Mouse (Mus musculus) heart, embryonic 16.5 days (tissue): Measurements from ENCODE around the gene Trit1. TPM values are rescaled to one million over a fixed set of nuclear protein-coding genes. Genes with fewer than 3 reads are reported as not detected.

Source experiments
- ATAC-seq: fragments of 200-750 bp; cut with Nextera tagmentation; replicated peaks from 2 replicates; pipeline ENCODE4 v1.8.0; 2017; ENCODE audit warnings: moderate number of reproducible peaks; ENCODE audit not compliant: insufficient read depth, low FRiP score; ENCODE audit errors: extremely low read depth
- H3K27ac ChIP-seq: fragments of 300-500 bp; sonication (generic); 2 replicates; pipeline ENCODE4 v1.5.1; 2014; ENCODE audit warnings: mild to moderate bottlenecking, low read length, control low read depth, moderate library complexity
- H3K27me3 ChIP-seq: fragments of 300-500 bp; sonication (generic); 2 replicates; pipeline ENCODE4 v1.6.1; 2014; ENCODE audit warnings: low read length, mixed read lengths; ENCODE audit not compliant: control insufficient read depth, insufficient read depth
- H3K36me3 ChIP-seq: fragments of 300-500 bp; sonication (generic); 2 replicates; pipeline ENCODE4 v1.6.1; 2014; ENCODE audit not compliant: control insufficient read depth, insufficient read depth
- H3K4me1 ChIP-seq: fragments of 300-500 bp; sonication (generic); 2 replicates; pipeline ENCODE4 v1.6.1; 2014; ENCODE audit warnings: low read length, mixed read lengths; ENCODE audit not compliant: control insufficient read depth, insufficient read depth
- H3K4me2 ChIP-seq: fragments of 300-500 bp; sonication (generic); 2 replicates; pipeline ENCODE4 v1.6.1; 2014; ENCODE audit warnings: low read depth, mild to moderate bottlenecking, control low read depth, low read length
- H3K4me3 ChIP-seq: fragments of 300-500 bp; sonication (generic); 2 replicates; pipeline ENCODE4 v1.5.1; 2014; ENCODE audit warnings: mild to moderate bottlenecking, control low read depth, low read length
- H3K9ac ChIP-seq: fragments of 300-500 bp; sonication (generic); 2 replicates; pipeline ENCODE4 v1.6.1; 2014; ENCODE audit warnings: low read length, control low read depth
- H3K9me3 ChIP-seq: fragments of 300-500 bp; sonication (generic); replicated peaks from 2 replicates; pipeline ENCODE4 v1.6.1; 2016; ENCODE audit warnings: low read length; ENCODE audit not compliant: control insufficient read depth
- WGBS: fragments of 180-500 bp; shearing (Covaris S2); extraction: QIAGEN DNeasy Blood & Tissue Kit; methylation state at CpG from one replicate; pipeline ENCODE4 v1.1.7; 2014; 5-methylcytosine and 5-hydroxymethylcytosine counted together
- polyA plus RNA-seq: library from polyadenylated mRNA; unstranded; fragments of >200 nt; fragmentation: Nextera tagmentation; extraction: Ambion mirVana; gene quantifications from 2 replicates; pipeline ENCODE4 v1.2.1, GENCODE M21; 2015

Trit1 gene
- polyA plus RNA-seq, 1 experiment from 2014 or later, result 11.0 TPM

- Histone ChIP-seq H3K27ac (no peak overlapping the region), H3K36me3 (no peaks in the 10 kb centered on the region), H3K4me3 (no peak overlapping the region), H3K9me3 (no peaks in the 10 kb centered on the region; the same call in 1 of the 2 replicates), H3K4me1 (peaks cover 6% of the 10 kb centered on the region), H3K27me3 (peaks cover 11% of the 10 kb centered on the region), H3K9ac (no peak overlapping the region), H3K4me2 (no peak overlapping the region)
- WGBS, result 62% methylated on average over 3 of the region's 3 CpGs
- no peak for ATAC-seq
Measured at GRCm38 (mm10) chr4:122992276-122992675, 24.1 kb upstream of the Trit1 start.

GRCm38 (mm10) chr4:122995404-122996220 lies 20.8 kb upstream of the Trit1 start, which contains the start of gene Mycl:
Mycl (plus strand) TSS chr4:122995652.
- peak; percentile 72 for ATAC-seq
- Histone ChIP-seq H3K36me3 (no peaks in the 10 kb centered on the region), H3K9me3 (no peaks in the 10 kb centered on the region; the same call in 1 of the 2 replicates), H3K27me3 (peaks cover 42% of the 10 kb centered on the region), H3K4me3 (peak within 1 kb of the TSS; percentile 76), H3K27ac (no peak within 1 kb of the TSS), H3K9ac (peak within 1 kb of the TSS; percentile 73), H3K4me1 (peaks cover 6% of the 10 kb centered on the region), H3K4me2 (peak within 1 kb of the TSS; percentile 100)
- under 1% methylated on average over 68 of the region's 69 CpGs for WGBS

DNA sequence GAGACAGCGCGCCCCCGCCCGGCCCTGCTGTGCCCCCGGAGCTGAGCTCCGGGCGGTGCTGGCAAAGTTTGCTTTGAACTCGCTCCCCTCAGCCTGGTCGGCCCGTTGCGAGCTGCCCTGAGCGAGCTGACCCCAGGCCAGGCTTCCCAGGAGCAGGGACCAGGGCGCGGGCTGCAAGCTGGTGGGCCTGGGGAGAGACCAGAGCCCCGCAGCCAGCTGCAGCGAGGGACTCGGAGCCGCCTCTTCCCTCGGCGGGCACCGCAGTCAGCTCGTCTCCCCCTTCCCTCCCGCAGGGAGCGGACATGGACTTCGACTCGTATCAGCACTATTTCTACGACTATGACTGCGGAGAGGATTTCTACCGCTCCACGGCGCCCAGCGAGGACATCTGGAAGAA lies 20.2 kb upstream of the Trit1 start:
- peak overlapping the region; percentile 100 for H3K4me2 ChIP-seq
- under 1% methylated on average over 21 of the region's 32 CpGs for WGBS
- peak overlapping the region; percentile 73 for H3K9ac ChIP-seq
- H3K9me3 ChIP-seq, result no peaks in the 10 kb centered on the region
- H3K27me3 ChIP-seq, result peaks cover 46% of the 10 kb centered on the region
- peak overlapping the region; percentile 76 for H3K4me3 ChIP-seq
- peak; percentile 35 for ATAC-seq
- no peak overlapping the region for H3K27ac ChIP-seq
- no peaks in the 10 kb centered on the region for H3K36me3 ChIP-seq
- peaks cover 6% of the 10 kb centered on the region for H3K4me1 ChIP-seq

- Histone ChIP-seq H3K9ac (peak overlapping the region; percentile 73), H3K4me3 (peak overlapping the region; percentile 76), H3K27ac (no peak overlapping the region), H3K4me2 (peak overlapping the region; percentile 100), H3K27me3 (peaks cover 51% of the 10 kb centered on the region), H3K9me3 (no peaks in the 10 kb centered on the region), H3K4me1 (peaks cover 6% of the 10 kb centered on the region), H3K36me3 (no peaks in the 10 kb centered on the region)
- WGBS, result under 1% methylated on average over 47 of the region's 47 CpGs
- no peak for ATAC-seq
Measured at GRCm38 (mm10) chr4:122996618-122997381, 19.6 kb upstream of the Trit1 start.

DNA sequence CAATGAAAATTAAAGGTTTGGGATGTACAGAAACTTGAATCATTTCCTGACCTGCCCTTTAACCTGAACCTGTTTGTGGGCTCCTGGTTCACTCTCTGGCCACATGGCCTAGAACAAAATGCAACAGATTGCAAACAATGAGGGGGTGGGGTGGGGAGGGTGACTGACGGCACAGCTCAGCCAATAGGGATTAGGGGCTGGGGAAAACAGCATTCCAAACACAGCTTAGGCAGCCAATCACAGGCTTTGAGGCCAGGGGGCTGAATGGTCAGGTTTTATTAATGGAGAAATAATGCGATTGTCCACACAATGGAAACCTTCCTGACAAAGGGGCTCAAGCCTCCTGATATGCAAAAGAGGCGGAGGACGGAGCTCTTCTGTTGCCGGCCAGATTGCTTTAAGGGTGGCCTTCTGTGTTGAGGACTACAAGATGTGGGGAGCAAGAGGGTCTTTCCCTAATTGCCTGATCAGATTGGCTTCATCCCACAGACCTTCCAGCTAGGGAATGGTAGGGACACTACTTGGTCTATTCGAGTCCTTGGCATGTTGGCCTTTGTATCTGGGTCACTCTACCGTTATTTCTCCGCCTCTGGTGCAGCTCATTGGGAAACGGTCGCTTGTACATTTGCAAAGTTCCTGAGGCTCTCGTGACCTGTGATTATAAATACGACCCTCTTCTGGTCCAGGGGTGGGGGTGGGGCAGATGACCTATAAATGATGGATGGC lies 17.7 kb upstream of the Trit1 start:
- WGBS, result 36% methylated on average over 12 of the region's 12 CpGs
- Histone ChIP-seq H3K27ac (no peak overlapping the region), H3K4me3 (no peak overlapping the region), H3K9ac (no peak overlapping the region), H3K4me2 (no peak overlapping the region), H3K27me3 (peaks cover 53% of the 10 kb centered on the region), H3K9me3 (no peaks in the 10 kb centered on the region), H3K4me1 (peaks cover 6% of the 10 kb centered on the region), H3K36me3 (no peaks in the 10 kb centered on the region)
- ATAC-seq, result no peak

DNA sequence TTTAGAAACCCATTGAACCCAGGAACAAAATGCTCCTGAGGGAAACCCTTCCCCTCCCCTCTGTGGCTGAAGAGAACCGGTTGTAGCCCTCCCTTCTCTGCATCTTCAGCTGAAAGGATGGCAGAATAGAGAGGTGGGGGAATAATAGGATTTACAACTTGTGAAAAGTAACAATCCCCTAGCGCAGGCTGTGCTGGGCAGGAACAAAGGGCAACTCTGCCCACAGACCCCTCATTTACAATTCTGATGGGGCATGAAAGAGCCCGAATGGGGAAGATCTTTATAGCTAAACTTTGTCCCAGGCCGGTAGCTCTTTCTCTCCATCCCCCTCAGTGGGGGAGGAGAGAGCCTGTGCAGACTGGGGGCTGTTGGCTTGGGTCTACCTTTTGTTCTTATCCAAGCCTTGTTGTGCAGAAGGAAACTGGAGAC lies 17.1 kb upstream of the Trit1 start:
- H3K4me1 ChIP-seq, result peaks cover 6% of the 10 kb centered on the region
- H3K27ac ChIP-seq, result no peak overlapping the region
- no peaks in the 10 kb centered on the region for H3K36me3 ChIP-seq
- ATAC-seq, result no peak
- H3K4me2 ChIP-seq, result no peak overlapping the region
- no peaks in the 10 kb centered on the region for H3K9me3 ChIP-seq
- H3K9ac ChIP-seq, result no peak overlapping the region
- 33% methylated on average over 4 of the region's 4 CpGs for WGBS
- peaks cover 51% of the 10 kb centered on the region for H3K27me3 ChIP-seq
- H3K4me3 ChIP-seq, result no peak overlapping the region

- H3K27me3 ChIP-seq, result peaks cover 47% of the 10 kb centered on the region
- no peak overlapping the region for H3K9ac ChIP-seq
- H3K4me1 ChIP-seq, result peaks cover 10% of the 10 kb centered on the region
- no peaks in the 10 kb centered on the region for H3K36me3 ChIP-seq
- no peak overlapping the region for H3K4me2 ChIP-seq
- H3K4me3 ChIP-seq, result no peak overlapping the region
- H3K9me3 ChIP-seq, result no peaks in the 10 kb centered on the region
- no peak overlapping the region for H3K27ac ChIP-seq
- ATAC-seq, result no peak
- 73% methylated on average over 14 of the region's 14 CpGs for WGBS
Measured at GRCm38 (mm10) chr4:123000130-123000529, 16.3 kb upstream of the Trit1 start.

- no peaks in the 10 kb centered on the region for H3K36me3 ChIP-seq
- H3K4me2 ChIP-seq, result no peak overlapping the region
- H3K27ac ChIP-seq, result no peak overlapping the region
- H3K27me3 ChIP-seq, result peaks cover 47% of the 10 kb centered on the region
- WGBS, result 48% methylated on average over 17 of the region's 17 CpGs
- H3K9ac ChIP-seq, result no peak overlapping the region
- H3K4me3 ChIP-seq, result no peak overlapping the region
- no peaks in the 10 kb centered on the region for H3K9me3 ChIP-seq
- peaks cover 12% of the 10 kb centered on the region for H3K4me1 ChIP-seq
- no peak for ATAC-seq
Measured at GRCm38 (mm10) chr4:123000617-123001342, 15.6 kb upstream of the Trit1 start.
